Mouse (Mus musculus): ENCODE measurements around the gene Tada2b. TPM values are rescaled to one million over a fixed set of nuclear protein-coding genes. Genes with fewer than 3 reads are reported as not detected.

The Tada2b gene
- total RNA-seq, 1 experiment from 2014 or later, result 3.7 TPM

DNA sequence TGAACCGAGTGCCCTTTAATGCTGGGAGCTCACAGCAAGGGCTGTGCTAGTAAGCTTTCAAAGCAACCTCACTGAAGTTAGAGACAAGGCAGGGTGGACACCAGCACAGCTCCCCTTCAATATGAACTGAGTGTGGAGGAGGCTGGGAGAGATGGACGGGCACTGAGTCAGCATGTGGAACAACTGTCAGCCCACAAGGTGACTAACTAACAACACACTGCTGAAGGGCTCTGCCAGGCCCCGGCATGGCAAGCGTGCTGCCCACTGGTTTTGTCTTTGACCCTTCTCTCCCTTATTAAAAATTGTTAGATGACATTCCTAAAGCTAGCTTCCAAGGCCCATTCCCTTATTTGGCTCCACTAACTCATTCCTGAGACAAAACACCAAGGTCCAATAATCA, 26.4 kb downstream of the Tada2b start:
- no peak for ATAC-seq (replicated peaks in 1 of 2; ENCODE audit: insufficient read depth in 1 of 2, low FRiP score in 2 of 2, low TSS enrichment in 1 of 2, low read depth in 1 of 2, poor library complexity in 2 of 2, severe bottlenecking in 2 of 2)

- ATAC-seq (replicated peaks in 1 of 2; ENCODE audit: insufficient read depth in 1 of 2, low FRiP score in 2 of 2, low TSS enrichment in 1 of 2, low read depth in 1 of 2, poor library complexity in 2 of 2, severe bottlenecking in 2 of 2), result no peak
Observed at GRCm38 (mm10) chr5:36452821-36453220, 31.3 kb downstream of the Tada2b start.

- ATAC-seq (replicated peaks in 1 of 2; ENCODE audit: insufficient read depth in 1 of 2, low FRiP score in 2 of 2, low TSS enrichment in 1 of 2, low read depth in 1 of 2, poor library complexity in 2 of 2, severe bottlenecking in 2 of 2), result no peak
Observed at GRCm38 (mm10) chr5:36451872-36452389, 32.2 kb downstream of the Tada2b start.

DNA sequence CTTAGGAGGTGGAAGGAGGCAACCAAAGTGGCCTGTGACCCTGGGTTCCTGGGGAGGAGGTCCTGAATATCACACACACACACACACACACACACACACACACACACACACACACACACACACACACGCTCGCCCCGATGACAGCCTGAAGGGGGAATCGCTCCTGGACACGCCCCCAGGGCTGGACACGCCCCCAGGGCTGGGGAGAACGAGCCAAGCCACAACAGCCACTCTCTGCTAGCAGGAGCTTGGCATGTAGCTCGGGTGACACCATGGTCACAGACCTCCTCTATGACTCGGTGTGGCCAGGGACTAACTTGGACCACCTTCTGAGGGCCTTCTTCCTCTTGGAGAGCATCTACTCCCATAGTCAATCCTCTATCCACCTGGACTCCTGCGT, 33.0 kb downstream of the Tada2b start:
- ATAC-seq (replicated peaks in 1 of 2; ENCODE audit: insufficient read depth in 1 of 2, low FRiP score in 2 of 2, low TSS enrichment in 1 of 2, low read depth in 1 of 2, poor library complexity in 2 of 2, severe bottlenecking in 2 of 2), result peak; percentile 56 to 62

- ATAC-seq (replicated peaks in 1 of 2; ENCODE audit: insufficient read depth in 1 of 2, low FRiP score in 2 of 2, low TSS enrichment in 1 of 2, low read depth in 1 of 2, poor library complexity in 2 of 2, severe bottlenecking in 2 of 2), result no peak
Observed at GRCm38 (mm10) chr5:36449710-36450358, 34.3 kb downstream of the Tada2b start.

DNA sequence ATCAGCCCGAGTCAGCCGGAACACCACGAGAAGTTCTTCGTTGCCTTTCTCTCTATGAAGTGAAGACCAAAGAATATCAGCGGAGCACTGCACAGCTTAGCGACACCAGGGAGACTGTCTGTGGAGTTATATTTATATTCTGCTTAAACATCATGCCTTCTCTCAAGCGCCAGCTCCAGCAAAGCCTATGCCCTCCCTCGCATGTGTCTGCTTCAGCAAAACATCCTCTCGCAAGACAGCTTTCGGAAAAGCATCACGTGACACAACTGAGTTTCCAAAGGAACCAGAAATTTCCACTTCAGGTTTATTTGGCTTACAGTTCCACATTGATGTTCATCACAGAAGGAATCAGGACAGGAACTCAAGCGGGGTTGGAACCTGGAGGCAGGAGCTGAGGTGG, 36.2 kb downstream of the Tada2b start:
- ATAC-seq (replicated peaks in 1 of 2; ENCODE audit: insufficient read depth in 1 of 2, low FRiP score in 2 of 2, low TSS enrichment in 1 of 2, low read depth in 1 of 2, poor library complexity in 2 of 2, severe bottlenecking in 2 of 2), result no peak

DNA sequence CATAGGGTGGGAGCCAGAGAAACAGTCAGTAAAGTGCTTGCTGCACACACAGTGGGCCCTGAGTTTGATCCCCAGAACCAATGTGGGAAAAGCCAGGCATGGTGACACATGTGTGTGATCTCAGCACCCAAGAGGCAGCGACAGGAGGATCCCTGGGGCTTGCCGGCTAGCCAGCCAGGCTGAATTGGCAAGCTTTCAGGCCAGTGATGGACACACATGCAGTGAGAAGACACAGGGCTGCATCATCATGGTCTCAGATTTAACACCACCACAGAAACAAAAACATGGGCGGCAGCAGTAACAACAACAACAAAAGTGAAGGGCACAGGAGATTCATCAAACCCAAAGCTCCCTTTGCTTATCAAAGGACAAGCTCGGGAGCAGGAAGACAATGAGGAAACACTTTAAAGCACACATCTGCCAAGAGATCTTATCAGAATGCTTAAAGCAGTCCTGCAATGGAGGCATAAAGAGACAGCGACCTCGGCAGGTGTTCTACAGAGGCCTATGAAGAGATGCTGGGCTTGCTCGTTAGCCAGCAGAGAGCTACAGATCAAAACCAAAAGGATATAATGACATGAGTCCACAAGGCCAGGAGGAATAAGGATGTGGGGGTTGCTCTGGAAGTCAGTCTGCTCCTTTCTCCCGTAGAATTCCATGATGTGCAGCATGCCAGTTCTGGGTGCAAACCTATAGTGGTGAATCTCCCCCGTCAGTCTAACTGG, 37.8 kb downstream of the Tada2b start:
- ATAC-seq (replicated peaks in 1 of 2; ENCODE audit: insufficient read depth in 1 of 2, low FRiP score in 2 of 2, low TSS enrichment in 1 of 2, low read depth in 1 of 2, poor library complexity in 2 of 2, severe bottlenecking in 2 of 2), result no peak

GRCm38 (mm10) chr5:36445028-36445427, 39.1 kb downstream of the Tada2b start:
- no peak for ATAC-seq (replicated peaks in 1 of 2; ENCODE audit: insufficient read depth in 1 of 2, low FRiP score in 2 of 2, low TSS enrichment in 1 of 2, low read depth in 1 of 2, poor library complexity in 2 of 2, severe bottlenecking in 2 of 2)

GRCm38 (mm10) chr5:36444611-36445010, 39.5 kb downstream of the Tada2b start:
- ATAC-seq (replicated peaks in 1 of 2; ENCODE audit: insufficient read depth in 1 of 2, low FRiP score in 2 of 2, low TSS enrichment in 1 of 2, low read depth in 1 of 2, poor library complexity in 2 of 2, severe bottlenecking in 2 of 2), result no peak

DNA sequence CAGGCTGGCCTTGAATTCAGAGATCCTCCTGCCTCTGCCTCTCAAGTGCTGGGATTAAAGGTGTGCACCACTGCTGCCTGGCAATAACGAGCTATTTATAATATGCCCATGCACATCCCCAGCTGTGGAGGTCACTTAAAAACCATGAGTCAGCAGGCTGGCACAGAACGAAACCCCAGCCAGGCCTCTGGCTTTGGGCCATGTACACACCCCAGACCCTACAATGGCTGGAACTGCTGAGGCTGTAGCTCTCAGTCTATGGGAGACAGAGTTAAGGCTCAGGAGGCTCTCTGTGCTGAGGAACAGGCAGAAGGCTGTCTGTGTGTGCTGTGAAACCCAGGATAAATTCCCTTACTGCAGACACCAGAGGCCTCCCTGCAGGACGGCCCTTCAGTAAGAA, 43.3 kb downstream of the Tada2b start:
- no peak for ATAC-seq (replicated peaks in 1 of 2; ENCODE audit: insufficient read depth in 1 of 2, low FRiP score in 2 of 2, low TSS enrichment in 1 of 2, low read depth in 1 of 2, poor library complexity in 2 of 2, severe bottlenecking in 2 of 2)

- ATAC-seq (replicated peaks in 1 of 2; ENCODE audit: insufficient read depth in 1 of 2, low FRiP score in 2 of 2, low TSS enrichment in 1 of 2, low read depth in 1 of 2, poor library complexity in 2 of 2, severe bottlenecking in 2 of 2), result no peak
Observed at GRCm38 (mm10) chr5:36436858-36437257, 47.2 kb downstream of the Tada2b start.

GRCm38 (mm10) chr5:36434398-36434967, 49.6 kb downstream of the Tada2b start:
- ATAC-seq (replicated peaks in 1 of 2; ENCODE audit: insufficient read depth in 1 of 2, low FRiP score in 2 of 2, low TSS enrichment in 1 of 2, low read depth in 1 of 2, poor library complexity in 2 of 2, severe bottlenecking in 2 of 2), result no peak

GRCm38 (mm10) chr5:36431711-36432110, 52.4 kb downstream of the Tada2b start:
- ATAC-seq (replicated peaks in 1 of 2; ENCODE audit: insufficient read depth in 1 of 2, low FRiP score in 2 of 2, low TSS enrichment in 1 of 2, low read depth in 1 of 2, poor library complexity in 2 of 2, severe bottlenecking in 2 of 2), result no peak

DNA sequence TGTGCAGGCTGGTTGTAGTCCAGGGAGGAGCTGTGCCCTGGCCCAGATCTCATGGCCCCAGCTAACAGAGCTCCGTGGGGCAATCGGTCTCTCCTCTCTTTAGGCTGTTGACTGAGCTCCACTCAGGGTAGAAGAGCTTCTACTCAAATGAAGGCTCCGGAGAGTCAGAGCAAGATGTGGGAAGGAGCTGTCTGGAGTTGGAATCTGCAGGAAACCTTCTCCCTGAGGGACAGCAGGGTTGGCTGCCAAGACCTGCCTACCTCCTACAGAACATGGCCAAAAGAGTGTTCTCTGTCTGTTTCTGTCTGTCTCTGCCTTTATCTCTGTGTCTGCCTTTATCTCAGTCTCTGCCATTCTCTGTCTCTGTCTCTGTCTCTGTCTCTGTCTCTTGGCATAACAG, 54.5 kb downstream of the Tada2b start:
- no peak for ATAC-seq (replicated peaks in 1 of 2; ENCODE audit: insufficient read depth in 1 of 2, low FRiP score in 2 of 2, low TSS enrichment in 1 of 2, low read depth in 1 of 2, poor library complexity in 2 of 2, severe bottlenecking in 2 of 2)

GRCm38 (mm10) chr5:36427831-36428230, 56.3 kb downstream of the Tada2b start:
- no peak for ATAC-seq (replicated peaks in 1 of 2; ENCODE audit: insufficient read depth in 1 of 2, low FRiP score in 2 of 2, low TSS enrichment in 1 of 2, low read depth in 1 of 2, poor library complexity in 2 of 2, severe bottlenecking in 2 of 2)

DNA sequence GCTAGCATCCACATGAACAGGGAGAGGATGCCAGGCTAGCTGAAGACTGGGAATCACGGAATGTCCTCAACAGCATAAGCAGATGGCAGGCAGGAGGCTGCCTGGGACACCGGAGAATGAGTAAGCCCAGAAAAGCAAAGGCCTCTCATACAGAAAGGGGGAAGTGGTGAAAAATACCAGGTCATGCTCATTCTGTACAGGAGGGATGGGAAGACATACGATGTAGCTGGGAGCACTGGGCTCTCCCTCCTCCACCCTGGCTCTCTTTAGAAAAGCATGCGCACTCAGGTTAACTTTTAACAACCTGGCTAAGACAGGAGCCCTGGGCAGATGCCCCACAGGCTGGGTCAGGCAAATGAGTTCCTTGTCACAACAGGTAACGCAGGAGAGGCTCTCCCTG, 57.7 kb downstream of the Tada2b start:
- ATAC-seq (replicated peaks in 1 of 2; ENCODE audit: insufficient read depth in 1 of 2, low FRiP score in 2 of 2, low TSS enrichment in 1 of 2, low read depth in 1 of 2, poor library complexity in 2 of 2, severe bottlenecking in 2 of 2), result peak; percentile 57 to 59; a peak in 3 of 4 replicates

DNA sequence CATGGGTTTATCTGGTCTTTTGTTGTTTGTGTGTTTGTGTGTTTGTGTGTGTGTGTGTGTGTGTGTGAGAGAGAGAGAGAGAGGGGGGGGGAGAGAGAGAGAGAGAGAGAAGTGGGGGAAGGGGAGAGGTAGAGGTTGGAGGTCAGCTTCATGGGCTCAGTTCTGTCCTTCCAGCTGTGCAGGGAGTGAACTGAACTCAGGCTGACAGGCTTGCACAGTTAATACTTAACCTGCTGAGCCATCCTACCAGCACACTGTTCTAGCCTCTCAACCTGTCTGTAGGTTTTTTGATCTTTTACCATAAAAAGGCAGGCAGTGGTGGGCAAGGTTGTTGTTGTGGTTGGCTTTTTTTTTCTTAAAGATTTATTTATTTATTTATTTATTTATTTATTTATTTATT, 59.4 kb downstream of the Tada2b start:
- no peak for ATAC-seq (replicated peaks in 1 of 2; ENCODE audit: insufficient read depth in 1 of 2, low FRiP score in 2 of 2, low TSS enrichment in 1 of 2, low read depth in 1 of 2, poor library complexity in 2 of 2, severe bottlenecking in 2 of 2)

All from hematopoietic stem cell, adult 5-6 weeks (primary cell).